Mouse (Mus musculus) gastrocnemius, postnatal 25 days (tissue): ENCODE data around the gene Fkbpl. TPM values are rescaled to one million over a fixed set of nuclear protein-coding genes. Genes with fewer than 3 reads are reported as not detected.
A peak's percentile ranks its signal among the peaks of the same experiment; 100 is the strongest.

Experiments
- DNase-seq: peaks from one replicate; pipeline ENCODE4 v3.0.0; 2022
- long read RNA-seq, 2 experiments: library from polyadenylated mRNA; stranded (forward); transcript quantifications; one replicate each; pipeline ENCODE4 v2.0.0; 2021
- total RNA-seq, 2 experiments: library from RNA; stranded (reverse); gene quantifications; 1 replicate in 1 of 2; 2 replicates in 1 of 2; pipeline ENCODE4 v1.2.3; 2021

Fkbpl gene
- total RNA-seq: 1 to 10 TPM; 5.9 to 7.0 TPM
- long read RNA-seq, experiment 1, transcript Fkbpl-201 (2 exons, 1,270 nt): major isoform, 5 of 7 reads
- long read RNA-seq, experiment 1, partial matches to known transcripts: 0 of 7 reads
- long read RNA-seq, experiment 1, other reads (novel, unspliced or antisense): 2 of 7 reads
- long read RNA-seq, experiment 2, partial matches to known transcripts: 0 of 4 reads
- long read RNA-seq, experiment 2, other reads (novel, unspliced or antisense): 0 of 4 reads

- DNase-seq: peak; percentile 93
These were observed at the start of gene Fkbpl for GRCm38 (mm10) chr17:34644608-34645007. Gene Fkbpl (plus strand): TSS chr17:34644764.

GRCm38 (mm10) chr17:34596098-34596497, 48.5 kb upstream of the Fkbpl start:
- no peak for DNase-seq

- no peak for DNase-seq
These were observed 46.9 kb upstream of the Fkbpl start, which contains the start of gene Ager for GRCm38 (mm10) chr17:34597566-34598095. Gene Ager (plus strand): TSS chr17:34597862.

GRCm38 (mm10) chr17:34599891-34600290, 44.7 kb upstream of the Fkbpl start:
- no peak for DNase-seq

- no peak for DNase-seq
These were observed 42.8 kb upstream of the Fkbpl start for GRCm38 (mm10) chr17:34601796-34602195.

- DNase-seq: peak; percentile 99
These were observed 41.0 kb upstream of the Fkbpl start, which contains the start of gene Rnf5 for GRCm38 (mm10) chr17:34603375-34604060. Gene Rnf5 (minus strand): TSS chr17:34603690.

GRCm38 (mm10) chr17:34604061-34604508, 40.5 kb upstream of the Fkbpl start, which contains the start of gene Agpat1:
Gene Agpat1 (plus strand): TSS chr17:34604262.
- peak; percentile 99 for DNase-seq

- DNase-seq: peak; percentile 65
These were observed 39.9 kb upstream of the Fkbpl start for GRCm38 (mm10) chr17:34604511-34605237.

GRCm38 (mm10) chr17:34605609-34606008, 39.0 kb upstream of the Fkbpl start:
- peak; percentile 97 for DNase-seq

GRCm38 (mm10) chr17:34606186-34607039, 38.2 kb upstream of the Fkbpl start:
- DNase-seq: no peak

GRCm38 (mm10) chr17:34607997-34608396, 36.6 kb upstream of the Fkbpl start:
- no peak for DNase-seq

GRCm38 (mm10) chr17:34611050-34611449, 33.5 kb upstream of the Fkbpl start:
- no peak for DNase-seq

GRCm38 (mm10) chr17:34613054-34613645, 31.4 kb upstream of the Fkbpl start:
- no peak for DNase-seq

GRCm38 (mm10) chr17:34613830-34614229, 30.7 kb upstream of the Fkbpl start:
- DNase-seq: no peak

GRCm38 (mm10) chr17:34615871-34616270, 28.7 kb upstream of the Fkbpl start, which contains the start of gene Egfl8:
Gene Egfl8 (minus strand): TSS chr17:34615971.
- no peak for DNase-seq

- no peak for DNase-seq
These were observed 25.6 kb upstream of the Fkbpl start for GRCm38 (mm10) chr17:34618999-34619398.

- DNase-seq: no peak
These were observed 23.6 kb upstream of the Fkbpl start for GRCm38 (mm10) chr17:34621006-34621405.

- DNase-seq: no peak
These were observed 21.4 kb upstream of the Fkbpl start for GRCm38 (mm10) chr17:34623161-34623560.

GRCm38 (mm10) chr17:34624981-34625380, 19.6 kb upstream of the Fkbpl start:
- no peak for DNase-seq

GRCm38 (mm10) chr17:34626062-34626772, 18.3 kb upstream of the Fkbpl start:
- no peak for DNase-seq

GRCm38 (mm10) chr17:34626773-34627092, 17.8 kb upstream of the Fkbpl start:
- no peak for DNase-seq
